Mouse (Mus musculus): ENCODE data around the gene Tmprss11b.

Tmprss11b gene

DNA sequence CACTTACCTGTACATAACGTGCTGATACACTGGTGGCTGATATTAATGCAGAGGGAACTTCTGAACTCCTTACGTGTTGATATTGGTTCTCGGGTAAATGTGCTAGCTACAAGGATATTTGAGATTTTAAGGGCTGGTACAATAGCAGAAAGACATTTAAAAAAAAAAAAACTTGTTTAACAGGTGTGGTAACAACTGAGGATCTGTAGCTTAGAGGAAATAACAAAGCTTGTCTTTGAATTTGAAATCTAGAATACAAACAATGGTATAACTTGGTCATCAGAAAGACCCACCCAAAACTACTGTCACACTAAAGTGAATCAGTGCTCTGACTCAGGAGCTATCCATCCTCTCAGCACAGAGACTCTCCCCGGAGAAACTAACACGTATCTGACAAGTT is at the start of gene Tmprss11b:
Gene Tmprss11b (minus strand): TSS at position 101 of the 400 bp plus-strand sequence.
- no peak for TF ChIP-seq GATA4 (IDR thresholded peaks at IDR 0.05; ENCODE audit: insufficient replicate concordance, low read length)

- no peak for TF ChIP-seq GATA4 (IDR thresholded peaks at IDR 0.05; ENCODE audit: insufficient replicate concordance, low read length)
Measured at GRCm38 (mm10) chr5:86725021-86725420, 48.9 kb upstream of the Tmprss11b start.

GRCm38 (mm10) chr5:86722820-86723460 is 46.8 kb upstream of the Tmprss11b start:
- TF ChIP-seq GATA4 (IDR thresholded peaks at IDR 0.05; ENCODE audit: insufficient replicate concordance, low read length), result no peak

DNA sequence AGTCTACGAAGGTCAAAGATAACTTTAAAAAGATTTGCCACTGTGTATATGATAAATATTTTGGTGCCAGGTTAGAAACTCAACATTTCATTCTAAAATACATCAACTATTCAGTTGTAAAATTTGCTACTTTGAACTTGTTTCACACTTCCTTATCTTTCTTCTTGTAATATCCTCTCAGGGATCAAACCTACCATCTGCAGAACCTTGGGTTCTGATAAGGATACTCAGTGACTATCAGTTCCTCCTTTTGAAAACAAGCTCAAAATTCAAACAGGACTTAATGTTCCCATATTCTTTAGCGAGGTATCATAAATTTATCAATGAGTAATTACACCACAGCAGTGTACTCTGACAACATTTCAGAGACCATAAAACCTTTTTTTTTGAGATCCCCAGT is 38.8 kb upstream of the Tmprss11b start:
- no peak for TF ChIP-seq GATA4 (IDR thresholded peaks at IDR 0.05; ENCODE audit: insufficient replicate concordance, low read length)

GRCm38 (mm10) chr5:86704923-86705322 is 28.8 kb upstream of the Tmprss11b start:
- TF ChIP-seq GATA4 (IDR thresholded peaks at IDR 0.05; ENCODE audit: insufficient replicate concordance, low read length), result no peak

- TF ChIP-seq GATA4 (IDR thresholded peaks at IDR 0.05; ENCODE audit: insufficient replicate concordance, low read length), result no peak
Measured at GRCm38 (mm10) chr5:86684667-86685066, 8.5 kb upstream of the Tmprss11b start.

GRCm38 (mm10) chr5:86640795-86641194 is 35.4 kb downstream of the Tmprss11b start:
- no peak for TF ChIP-seq GATA4 (IDR thresholded peaks at IDR 0.05; ENCODE audit: insufficient replicate concordance, low read length)

DNA sequence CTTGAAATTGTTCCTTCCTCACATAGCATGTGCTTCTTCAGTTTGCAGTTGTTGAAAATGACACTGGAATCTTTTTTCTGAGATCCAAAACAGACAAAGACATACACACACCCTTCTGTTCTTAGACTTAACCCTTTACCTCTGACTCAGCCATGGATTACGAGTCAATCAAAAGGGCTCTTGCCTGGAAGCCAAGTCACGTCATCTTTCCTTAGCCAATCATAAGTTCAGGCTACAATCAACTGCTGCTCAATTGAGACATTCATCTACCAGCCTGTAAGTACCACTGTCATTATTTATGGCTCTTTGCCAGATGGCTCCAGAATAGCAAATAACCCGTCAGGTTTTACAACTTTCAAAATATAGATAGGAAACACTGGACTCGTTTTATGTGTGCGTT is 43.8 kb downstream of the Tmprss11b start, which contains the start of gene Tmprss11f:
Gene Tmprss11f (minus strand): TSS at position 101 of the 400 bp plus-strand sequence.
- TF ChIP-seq GATA4 (IDR thresholded peaks at IDR 0.05; ENCODE audit: insufficient replicate concordance, low read length), result no peak

DNA sequence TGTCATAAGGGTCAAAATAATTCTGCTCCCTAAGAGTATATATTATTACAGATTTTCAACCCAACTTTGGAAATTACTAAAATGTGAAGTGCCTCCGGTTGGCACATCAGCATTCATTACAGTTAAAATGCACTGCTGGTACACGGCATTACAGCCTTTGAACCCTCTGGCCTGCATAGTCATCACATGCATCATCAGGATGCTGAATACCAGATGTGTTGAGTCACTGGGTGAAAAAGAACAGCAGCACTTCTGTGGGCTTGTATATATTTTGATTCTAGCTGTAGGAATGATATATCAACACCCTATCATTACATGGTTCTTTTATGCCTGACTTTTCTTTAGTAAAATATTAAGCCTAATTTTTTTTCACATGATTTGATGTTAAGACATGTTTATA is 45.5 kb downstream of the Tmprss11b start:
- TF ChIP-seq GATA4 (IDR thresholded peaks at IDR 0.05; ENCODE audit: insufficient replicate concordance, low read length), result no peak

- no peak for TF ChIP-seq GATA4 (IDR thresholded peaks at IDR 0.05; ENCODE audit: insufficient replicate concordance, low read length)
Measured at GRCm38 (mm10) chr5:86621778-86622177, 54.4 kb downstream of the Tmprss11b start.

Measured in liver, adult (tissue).